ENCODE assay signal across 11 mouse cellular contexts in genomic region chr6:88904456-88904974, GRCm38 (mm10). TPM values are rescaled to one million over a fixed set of nuclear protein-coding genes. Genes with fewer than 3 reads are reported as not detected.
A peak's percentile ranks its signal among the peaks of the same experiment; 100 is the strongest.
DNase-seq lines count a peak whose midpoint lies in the region; ATAC-seq and TF ChIP-seq lines count a peak whose summit lies in the region.
"Had no signal": no experiment of that assay in that cellular context is flagged by ENCODE, and none has a peak within 500 bp of the region (broad histone marks: within the 10 kb centered on the region; RNA-seq: fewer than 3 reads in every experiment).

No protein-coding gene starts in this region.

- H3K27me3 ChIP-seq in intestine, embryonic 15.5 days (replicated peaks): no peaks in the 10 kb centered on the region
- no peaks in the 10 kb centered on the region for H3K27me3 ChIP-seq in intestine, embryonic 16.5 days (replicated peaks; ENCODE audit: control insufficient read depth, insufficient read depth, low read length)
- H3K27me3 ChIP-seq in liver, embryonic 14.5 days (ENCODE audit: control insufficient read depth, insufficient read depth, low read length): no peaks in the 10 kb centered on the region

- 0 out of 2 replicates have a peak, but pooled peaks cover 5% of the 10 kb centered on the region for H3K36me3 ChIP-seq in intestine, embryonic 15.5 days
- H3K36me3 ChIP-seq in intestine, embryonic 16.5 days (ENCODE audit: control insufficient read depth, insufficient read depth, low read length): peaks cover 3% of the 10 kb centered on the region; the same call in 1 of the 2 replicates
- H3K36me3 ChIP-seq in liver, embryonic 14.5 days (replicated peaks; ENCODE audit: control insufficient read depth, insufficient read depth, low read depth): peaks cover 14% of the 10 kb centered on the region

- no peak for ATAC-seq in intestine, embryonic 15.5 days
- ATAC-seq in intestine, embryonic 16.5 days: no peak
- no peak for ATAC-seq in liver, embryonic 14.5 days (ENCODE audit: insufficient read depth)
- ATAC-seq: CD4-positive, CD25-positive, alpha-beta regulatory T cell, adult 4 months had no signal

- peak overlapping the region; percentile 29; the same call in 1 of the 2 replicates for H3K9ac ChIP-seq in intestine, embryonic 15.5 days
- no peak overlapping the region for H3K9ac ChIP-seq in intestine, embryonic 16.5 days (ENCODE audit: low read depth, low read length)
- peak overlapping the region; percentile 98; the same call in 1 of the 2 replicates for H3K9ac ChIP-seq in liver, embryonic 14.5 days (replicated peaks)

- 89% methylated on average over 4 of the region's 4 CpGs for WGBS in intestine, embryonic 15.5 days
- 85% methylated on average over 4 of the region's 4 CpGs for WGBS in intestine, embryonic 16.5 days
- 82% methylated on average over 4 of the region's 4 CpGs for WGBS in liver, embryonic 14.5 days (ENCODE audit: insufficient replicate concordance)

- TF ChIP-seq CTCF in liver, embryonic 14.5 days (IDR thresholded peaks at IDR 0.05; ENCODE audit: low read depth): no peak

- TF ChIP-seq EP300 in liver, embryonic 14.5 days (IDR thresholded peaks at IDR 0.05; ENCODE audit: low read depth): no peak

- H3K27ac ChIP-seq in intestine, embryonic 15.5 days: no peak overlapping the region
- no peak overlapping the region for H3K27ac ChIP-seq in intestine, embryonic 16.5 days (ENCODE audit: low read length)
- no peak overlapping the region; the same call in 1 of the 2 replicates for H3K27ac ChIP-seq in liver, embryonic 14.5 days

- peak; percentile 41 for DNase-seq in cerebellum, adult 9-11 months
- DNase-seq in cerebellum, adult 18-20 months: no peak
- peak; percentile 17 for DNase-seq in MN1 (ENCODE audit: low spot score)
- DNase-seq in liver, embryonic 14.5 days (ENCODE audit: low read depth in 3 of 3, low spot score in 3 of 3): no peak
- DNase-seq in thymus, adult 18-20 months: no peak
- DNase-seq in left cerebral cortex, adult 8-10 months (ENCODE audit: low spot score in 2 of 2): no peak
- DNase-seq: lung, adult 2 months; thymus, postnatal 14 days had no signal

- peaks cover 27% of the 10 kb centered on the region for H3K4me1 ChIP-seq in intestine, embryonic 15.5 days (replicated peaks)
- peaks cover 37% of the 10 kb centered on the region for H3K4me1 ChIP-seq in intestine, embryonic 16.5 days (ENCODE audit: control insufficient read depth, insufficient read depth, low read length)
- peaks cover 38 to 50% of the 10 kb centered on the region in 2 experiments for H3K4me1 ChIP-seq in liver, embryonic 14.5 days (replicated peaks; ENCODE audit: control insufficient read depth in 2 of 2, insufficient read depth in 2 of 2, low read length in 1 of 2)

- H3K4me2 ChIP-seq in intestine, embryonic 15.5 days (replicated peaks): no peak overlapping the region
- no peak overlapping the region for H3K4me2 ChIP-seq in intestine, embryonic 16.5 days (ENCODE audit: low read depth, low read length)
- peak overlapping the region; percentile 99 for H3K4me2 ChIP-seq in liver, embryonic 14.5 days (ENCODE audit: low read depth)

- no peak overlapping the region for H3K4me3 ChIP-seq in intestine, embryonic 15.5 days (replicated peaks)
- no peak overlapping the region for H3K4me3 ChIP-seq in intestine, embryonic 16.5 days (ENCODE audit: low read length)
- H3K4me3 ChIP-seq in liver, embryonic 14.5 days (ENCODE audit: insufficient read depth in 1 of 2, low read depth in 2 of 2, low read length in 2 of 2): peak overlapping the region in 1 of 2 experiments; percentile 93; a peak in 3 of 4 replicates

- no peaks in the 10 kb centered on the region for H3K9me3 ChIP-seq in intestine, embryonic 15.5 days
- no peaks in the 10 kb centered on the region for H3K9me3 ChIP-seq in intestine, embryonic 16.5 days (ENCODE audit: control insufficient read depth, low read length)
- H3K9me3 ChIP-seq in liver, embryonic 14.5 days (ENCODE audit: control insufficient read depth, low read length): no peaks in the 10 kb centered on the region

RNA-seq across cellular contexts. Expression of gene Tpra1, which starts 2.5 kb away (rescaled TPM):
- 62.2 and 72.1 TPM in 2 replicates for polyA plus RNA-seq in intestine, embryonic 15.5 days (2015; fragmentation: Nextera tagmentation; extraction: Ambion mirVana)
- polyA plus RNA-seq in intestine, embryonic 16.5 days (2015; fragmentation: Nextera tagmentation; extraction: Ambion mirVana): 73.7 and 77.0 TPM in 2 replicates
- 52.2 and 61.5 TPM in 2 replicates for polyA plus RNA-seq in liver, embryonic 14.5 days (2012; rRNA removed)
- polyA plus RNA-seq in liver, embryonic 14.5 days (2014; fragmentation: Nextera tagmentation; extraction: Ambion mirVana): 25.6 and 32.9 TPM in 2 replicates
- total RNA-seq in left cerebral cortex, adult 8-10 months (2022): 10 to 100 TPM; 43.9 to 53.4 (median 47.6) TPM

RNA-seq across cellular contexts. Expression of gene Mcm2, which starts 5.9 kb away (rescaled TPM):
- polyA plus RNA-seq in intestine, embryonic 15.5 days (2015; fragmentation: Nextera tagmentation; extraction: Ambion mirVana): 106 and 107 TPM in 2 replicates
- polyA plus RNA-seq in intestine, embryonic 16.5 days (2015; fragmentation: Nextera tagmentation; extraction: Ambion mirVana): 90.1 and 101 TPM in 2 replicates
- polyA plus RNA-seq in liver, embryonic 14.5 days (2012; rRNA removed): 99.2 and 113 TPM in 2 replicates
- 142 and 167 TPM in 2 replicates for polyA plus RNA-seq in liver, embryonic 14.5 days (2014; fragmentation: Nextera tagmentation; extraction: Ambion mirVana)
- 1 to 10 TPM; 4.0 to 9.0 (median 4.6) TPM for total RNA-seq in left cerebral cortex, adult 8-10 months (2022)

RNA-seq across cellular contexts. Expression of gene Podxl2, which starts 29.7 kb away (rescaled TPM):
- polyA plus RNA-seq in intestine, embryonic 15.5 days (2015; fragmentation: Nextera tagmentation; extraction: Ambion mirVana): 49.6 and 52.5 TPM in 2 replicates
- polyA plus RNA-seq in intestine, embryonic 16.5 days (2015; fragmentation: Nextera tagmentation; extraction: Ambion mirVana): 32.0 and 35.6 TPM in 2 replicates
- 1.9 and 3.1 TPM in 2 replicates for polyA plus RNA-seq in liver, embryonic 14.5 days (2012; rRNA removed)
- polyA plus RNA-seq in liver, embryonic 14.5 days (2014; fragmentation: Nextera tagmentation; extraction: Ambion mirVana): 0.59 and 1.2 TPM in 2 replicates
- 100 to 1,000 TPM; 190 to 207 (median 195) TPM for total RNA-seq in left cerebral cortex, adult 8-10 months (2022)

Comparison
In these comparisons a context has a peak if more than half of its experiments do, and no peak if none do; other contexts are left out.
1. DNase-seq: peak in cerebellum, adult 9-11 months (single experiment) and MN1 (single experiment); none in cerebellum, adult 18-20 months (0 of 2), liver, embryonic 14.5 days (0 of 3), thymus, adult 18-20 months (0 of 2) and left cerebral cortex, adult 8-10 months (0 of 2).